Mouse (Mus musculus) megakaryocyte, embryonic 14.5 days (primary cell): Measurements from ENCODE around the gene Qars. TPM values are rescaled to one million over a fixed set of nuclear protein-coding genes. Genes with fewer than 3 reads are reported as not detected.

Source experiments
- H3K27me3 ChIP-seq: replicated peaks from 2 replicates; pipeline ENCODE3; 2012; ENCODE audit warnings: inconsistent platforms
- H3K36me3 ChIP-seq: replicated peaks from 2 replicates; pipeline ENCODE3; 2012; ENCODE audit warnings: low read length, inconsistent platforms, mixed read lengths
- H3K4me1 ChIP-seq: 2 replicates; pipeline ENCODE4 v1.6.1; 2012; ENCODE audit warnings: inconsistent platforms
- H3K4me3 ChIP-seq: replicated peaks from 2 replicates; pipeline ENCODE3; 2012; ENCODE audit warnings: moderate library complexity, mild to moderate bottlenecking, inconsistent platforms
- H3K9me3 ChIP-seq: 2 replicates; pipeline ENCODE4 v1.6.1; 2012; ENCODE audit warnings: inconsistent platforms
- FLI1 ChIP-seq: IDR thresholded peaks from 2 replicates; pipeline ENCODE4 v1.6.1; 2012; ENCODE audit warnings: low read length, inconsistent platforms, mixed read lengths
- GATA1 ChIP-seq: IDR thresholded peaks from 3 replicates; pipeline ENCODE4 v1.6.1; 2012; ENCODE audit warnings: mixed read lengths, low read length, inconsistent platforms, borderline replicate concordance
- polyA plus RNA-seq: library from polyadenylated mRNA; stranded (reverse); fragments of >175 nt; gene quantifications from 2 replicates; pipeline ENCODE4 v1.2.3, GENCODE M21; 2012; ENCODE audit warnings: low replicate concordance; ENCODE audit not compliant: insufficient read depth

Gene Qars
- polyA plus RNA-seq, 1 experiment = 33.3 TPM

GRCm38 (mm10) chr9:108494146-108494825 is 13.2 kb upstream of the Qars start:
- TF ChIP-seq GATA1 (no peak), FLI1 (no peak)
- Histone ChIP-seq H3K27me3 (no peaks in the 10 kb centered on the region), H3K4me3 (no peak overlapping the region), H3K4me1 (peaks cover 33% of the 10 kb centered on the region), H3K9me3 (no peaks in the 10 kb centered on the region), H3K36me3 (peaks cover 74% of the 10 kb centered on the region)

GRCm38 (mm10) chr9:108494905-108495304 is 12.6 kb upstream of the Qars start:
- Histone ChIP-seq H3K9me3 (no peaks in the 10 kb centered on the region), H3K27me3 (no peaks in the 10 kb centered on the region), H3K36me3 (peaks cover 80% of the 10 kb centered on the region), H3K4me3 (no peak overlapping the region), H3K4me1 (peaks cover 31% of the 10 kb centered on the region)
- TF ChIP-seq FLI1 (no peak), GATA1 (no peak)

- no peak for TF ChIP-seq GATA1
- Histone ChIP-seq H3K4me3 (peak overlapping the region; percentile 2), H3K4me1 (peaks cover 6% of the 10 kb centered on the region; the same call in 1 of the 2 replicates), H3K27me3 (no peaks in the 10 kb centered on the region), H3K9me3 (no peaks in the 10 kb centered on the region), H3K36me3 (peaks cover 95% of the 10 kb centered on the region)
Measured at GRCm38 (mm10) chr9:108499231-108499630, 8.3 kb upstream of the Qars start.

- peaks cover 88% of the 10 kb centered on the region for H3K36me3 ChIP-seq
Measured at GRCm38 (mm10) chr9:108499943-108500342, 7.6 kb upstream of the Qars start.

GRCm38 (mm10) chr9:108506901-108507300 is 605 bp upstream of the Qars start:
- Histone ChIP-seq H3K4me1 (peaks cover 26% of the 10 kb centered on the region), H3K9me3 (no peaks in the 10 kb centered on the region), H3K36me3 (peaks cover 49% of the 10 kb centered on the region), H3K4me3 (peak overlapping the region; percentile 98), H3K27me3 (no peaks in the 10 kb centered on the region)
- no peak for TF ChIP-seq GATA1

More at GRCm38 (mm10) chr9:108499943-108500342, 7.6 kb upstream of the Qars start:
- Histone ChIP-seq H3K4me3 (peak overlapping the region; percentile 69), H3K27me3 (no peaks in the 10 kb centered on the region), H3K9me3 (no peaks in the 10 kb centered on the region), H3K4me1 (peaks cover 6% of the 10 kb centered on the region; the same call in 1 of the 2 replicates)
- no peak for TF ChIP-seq FLI1
- no peak for TF ChIP-seq GATA1

- H3K36me3 ChIP-seq = peaks cover 50% of the 10 kb centered on the region
- H3K4me1 ChIP-seq = peaks cover 26% of the 10 kb centered on the region
- no peaks in the 10 kb centered on the region for H3K9me3 ChIP-seq
- no peak for TF ChIP-seq GATA1
- no peak for TF ChIP-seq FLI1
- H3K4me3 ChIP-seq = peak overlapping the region; percentile 98
- no peaks in the 10 kb centered on the region for H3K27me3 ChIP-seq
Measured at GRCm38 (mm10) chr9:108508776-108509175, 1.3 kb downstream of the Qars start.

GRCm38 (mm10) chr9:108516380-108517251 is 9.1 kb downstream of the Qars start, which contains the start of gene Qrich1:
Qrich1 (plus strand) TSS chr9:108516806.
- Histone ChIP-seq H3K4me1 (peaks cover 34% of the 10 kb centered on the region), H3K9me3 (no peaks in the 10 kb centered on the region), H3K27me3 (no peaks in the 10 kb centered on the region), H3K36me3 (peaks cover 62% of the 10 kb centered on the region), H3K4me3 (peak within 1 kb of the TSS; percentile 98)
- TF ChIP-seq FLI1 = no peak

- H3K36me3 ChIP-seq = peaks cover 55% of the 10 kb centered on the region
- no peak for TF ChIP-seq FLI1
- no peak for TF ChIP-seq GATA1
- peaks cover 40% of the 10 kb centered on the region for H3K4me1 ChIP-seq
- H3K4me3 ChIP-seq = peak overlapping the region; percentile 98
- H3K27me3 ChIP-seq = no peaks in the 10 kb centered on the region
- H3K9me3 ChIP-seq = no peaks in the 10 kb centered on the region
Measured at GRCm38 (mm10) chr9:108517253-108517930, 9.9 kb downstream of the Qars start.

GRCm38 (mm10) chr9:108517931-108518332 is 10.4 kb downstream of the Qars start:
- Histone ChIP-seq H3K4me1 (peaks cover 40% of the 10 kb centered on the region), H3K9me3 (no peaks in the 10 kb centered on the region), H3K36me3 (peaks cover 49% of the 10 kb centered on the region), H3K27me3 (no peaks in the 10 kb centered on the region), H3K4me3 (peak overlapping the region; percentile 98)
- TF ChIP-seq FLI1 (no peak), GATA1 (no peak)
